Mouse (Mus musculus): ENCODE measurements around the gene Sbds.

- TF ChIP-seq CTCF (IDR thresholded peaks at IDR 0.05; ENCODE audit: borderline replicate concordance, control insufficient read depth, extremely low read depth, insufficient read depth, low read length, poor library complexity) (no peak), POLR2A (IDR thresholded peaks at IDR 0.05; ENCODE audit: control insufficient read depth, extremely low read depth, insufficient read depth, low read length, poor library complexity) (no peak)
Measured at GRCm38 (mm10) chr5:130268976-130269375, 13.6 kb upstream of the Sbds start.

All from thymus, adult 2 months (tissue).